Mouse (Mus musculus): ENCODE results near the gene Alpl.

- no peak for TF ChIP-seq EP300 (optimal IDR thresholded peaks at IDR 0.05)
- no peak for TF ChIP-seq CTCF (IDR thresholded peaks at IDR 0.05; ENCODE audit: low read depth)
Observed at GRCm38 (mm10) chr4:137737760-137738159, 58.4 kb downstream of the Alpl start.
